Mouse (Mus musculus) stomach, postnatal 0 days (tissue): ENCODE data around the gene Sytl2. TPM values are rescaled to one million over a fixed set of nuclear protein-coding genes. Genes with fewer than 3 reads are reported as not detected.

Experiments used
- ATAC-seq: fragments of 200-750 bp; cut with Nextera tagmentation; 2 replicates; pipeline ENCODE4 v1.8.0; 2017; ENCODE audit not compliant: low FRiP score, low TSS enrichment
- DNase-seq: peaks from one replicate; pipeline ENCODE4 v3.0.0-alpha.2; 2016; ENCODE audit warnings: low spot score
- H3K27ac ChIP-seq: fragments of 300-500 bp; sonication (generic); replicated peaks from 2 replicates; pipeline ENCODE4 v1.5.1; 2014; ENCODE audit warnings: mild to moderate bottlenecking, control low read depth
- H3K27me3 ChIP-seq: fragments of 300-500 bp; sonication (generic); 2 replicates; pipeline ENCODE4 v1.6.1; 2014; ENCODE audit warnings: low read length; ENCODE audit not compliant: control insufficient read depth, insufficient read depth
- H3K36me3 ChIP-seq: fragments of 300-500 bp; sonication (generic); 2 replicates; pipeline ENCODE4 v1.6.1; 2014; ENCODE audit warnings: low read length, mixed read lengths; ENCODE audit not compliant: control insufficient read depth, insufficient read depth
- H3K4me1 ChIP-seq: fragments of 300-500 bp; sonication (generic); replicated peaks from 2 replicates; pipeline ENCODE4 v1.6.1; 2014; ENCODE audit warnings: antibody characterized with exemption; ENCODE audit not compliant: control insufficient read depth, insufficient read depth
- H3K4me2 ChIP-seq: fragments of 300-500 bp; sonication (generic); replicated peaks from 2 replicates; pipeline ENCODE4 v1.6.1; 2014; ENCODE audit warnings: low read depth, mild to moderate bottlenecking, control low read depth, moderate library complexity
- H3K4me3 ChIP-seq: fragments of 300-500 bp; sonication (generic); 2 replicates; pipeline ENCODE4 v1.5.1; 2014; ENCODE audit warnings: low read depth, low read length, control low read depth
- H3K9ac ChIP-seq: fragments of 300-500 bp; sonication (generic); 2 replicates; pipeline ENCODE4 v1.6.1; 2014; ENCODE audit warnings: mild to moderate bottlenecking, low read length, control low read depth, mixed read lengths
- H3K9me3 ChIP-seq: fragments of 300-500 bp; sonication (generic); 2 replicates; pipeline ENCODE4 v1.6.1; 2016; ENCODE audit warnings: low read length; ENCODE audit not compliant: control insufficient read depth
- CTCF ChIP-seq: IDR thresholded peaks from 2 replicates; pipeline ENCODE4 v1.5.1; 2016; ENCODE audit warnings: antibody characterized with exemption, low read depth, mild to moderate bottlenecking, moderate library complexity
- EP300 ChIP-seq: optimal IDR thresholded peaks from 2 replicates; pipeline ENCODE3; 2016; ENCODE audit warnings: antibody characterized with exemption
- WGBS: fragments of 180-500 bp; shearing (Covaris S2); extraction: QIAGEN DNeasy Blood & Tissue Kit; methylation state at CpG from one replicate; pipeline ENCODE4 v1.1.7; 2014; 5-methylcytosine and 5-hydroxymethylcytosine counted together
- polyA plus RNA-seq: library from polyadenylated mRNA; unstranded; fragments of >200 nt; fragmentation: Nextera tagmentation; extraction: Ambion mirVana; gene quantifications from 2 replicates; pipeline ENCODE4 v1.2.1, GENCODE M21; 2015

The Sytl2 gene
- polyA plus RNA-seq, 1 experiment from 2014 or later, result 32.3 TPM

DNA sequence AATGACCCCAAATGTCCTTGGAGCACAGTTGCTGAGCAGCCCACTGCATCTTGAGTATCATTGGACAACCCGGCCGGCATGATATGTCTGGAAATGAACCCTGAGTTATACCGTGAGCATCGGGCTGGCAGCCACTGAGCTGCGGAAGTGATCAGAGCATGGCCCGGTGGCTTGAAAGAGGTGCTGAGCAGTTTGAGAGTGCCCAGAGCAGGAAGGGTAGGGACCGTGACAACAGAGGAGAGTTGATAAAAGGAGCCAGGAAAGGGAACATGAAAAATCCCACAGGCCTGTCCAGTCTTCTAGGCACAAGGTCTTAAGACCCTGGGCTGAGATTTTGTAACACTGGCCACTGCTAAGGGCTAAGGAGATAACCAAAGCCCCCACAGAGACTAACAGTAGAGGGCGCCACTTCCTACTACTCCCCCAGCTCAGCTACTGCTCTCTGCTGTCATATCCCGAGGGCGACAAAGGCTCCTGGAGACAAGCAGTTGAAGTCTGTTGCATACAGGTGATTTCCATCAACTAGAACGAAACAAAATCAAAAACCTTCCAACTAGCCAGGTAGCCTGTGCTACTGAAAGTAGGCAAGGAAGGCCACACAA lies 21.7 kb upstream of the Sytl2 start:
- H3K27me3 ChIP-seq, result no peaks in the 10 kb centered on the region
- H3K9me3 ChIP-seq, result no peaks in the 10 kb centered on the region
- WGBS, result 71% methylated on average over 11 of the region's 11 CpGs
- H3K9ac ChIP-seq, result no peak overlapping the region
- H3K4me1 ChIP-seq, result peaks cover 3% of the 10 kb centered on the region; the same call in 1 of the 2 replicates
- no peak overlapping the region for H3K27ac ChIP-seq
- no peak overlapping the region for H3K4me3 ChIP-seq
- TF ChIP-seq CTCF (peak; percentile 73), EP300 (no peak)
- ATAC-seq, result no peak
- no peaks in the 10 kb centered on the region for H3K36me3 ChIP-seq
- no peak overlapping the region for H3K4me2 ChIP-seq
- DNase-seq, result peak; percentile 61

DNA sequence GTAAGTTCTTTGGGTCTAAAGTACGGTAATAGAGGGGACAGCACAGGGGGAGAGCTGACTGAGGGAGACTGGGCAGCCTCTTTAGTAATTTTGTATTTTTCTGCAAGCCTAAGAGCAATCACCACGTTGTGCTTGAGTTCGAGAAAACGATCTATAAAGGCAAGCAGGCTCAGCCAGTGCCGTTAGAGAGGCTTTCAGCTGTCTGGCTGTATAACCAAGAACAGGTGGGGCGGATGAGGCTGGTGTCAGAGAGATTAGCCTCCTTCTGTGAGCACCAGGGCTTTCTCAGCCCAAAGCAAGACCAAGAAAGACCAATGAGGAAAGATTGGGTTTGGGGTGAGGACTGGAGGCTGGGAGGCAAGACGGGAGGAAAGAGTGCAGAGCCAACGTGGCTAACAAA lies 21.2 kb upstream of the Sytl2 start:
- Histone ChIP-seq H3K9me3 (no peaks in the 10 kb centered on the region), H3K4me3 (no peak overlapping the region), H3K4me1 (peaks cover 3% of the 10 kb centered on the region; the same call in 1 of the 2 replicates), H3K27ac (no peak overlapping the region), H3K36me3 (no peaks in the 10 kb centered on the region), H3K9ac (no peak overlapping the region), H3K4me2 (no peak overlapping the region), H3K27me3 (no peaks in the 10 kb centered on the region)
- TF ChIP-seq CTCF (no peak), EP300 (no peak)
- no peak for ATAC-seq
- no peak for DNase-seq
- 49% methylated on average over 8 of the region's 8 CpGs for WGBS

DNA sequence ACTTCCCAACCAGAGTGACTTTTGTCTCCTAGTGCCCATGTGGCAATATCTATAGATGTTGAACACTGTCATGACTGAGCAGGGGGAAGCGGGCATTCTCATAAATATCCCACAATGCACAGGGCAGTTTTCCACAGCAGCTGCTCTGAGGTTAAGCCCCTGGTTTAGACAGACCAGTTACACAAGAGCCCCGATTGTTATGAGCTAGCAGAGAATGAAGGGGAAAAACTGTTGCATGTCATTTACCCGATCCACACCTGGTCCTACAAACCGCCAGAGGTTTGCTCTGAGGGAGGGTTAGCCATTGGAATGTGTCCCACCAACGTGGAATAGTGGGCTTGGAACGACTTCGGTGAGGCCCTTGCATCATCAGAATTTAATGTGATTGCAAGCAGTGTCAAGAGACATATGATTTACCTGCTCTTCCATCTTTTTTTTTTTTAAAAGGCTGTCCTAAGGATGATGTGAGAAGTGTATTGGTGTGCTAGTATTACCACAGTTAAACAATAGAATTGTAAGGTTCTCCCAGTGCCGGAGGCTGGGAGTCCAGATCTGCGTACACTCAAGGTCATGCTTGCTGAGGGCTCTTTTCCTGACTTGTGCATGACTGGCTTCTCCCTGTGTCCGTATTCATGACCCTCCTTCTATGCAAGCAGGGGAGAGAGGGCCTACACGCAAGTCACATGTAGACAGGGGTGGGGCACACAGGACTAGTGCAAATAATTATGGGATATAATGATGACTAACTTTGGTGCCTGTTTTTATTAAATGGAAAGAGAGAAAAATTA lies 20.1 kb upstream of the Sytl2 start:
- ATAC-seq, result peak; percentile 65
- WGBS, result 57% methylated on average over 11 of the region's 11 CpGs

GRCm38 (mm10) chr7:90282786-90283185 lies 19.3 kb upstream of the Sytl2 start:
- Histone ChIP-seq H3K4me3 (no peak overlapping the region), H3K27ac (no peak overlapping the region), H3K36me3 (no peaks in the 10 kb centered on the region), H3K9me3 (no peaks in the 10 kb centered on the region), H3K4me1 (peaks cover 3% of the 10 kb centered on the region; the same call in 1 of the 2 replicates), H3K9ac (no peak overlapping the region), H3K27me3 (no peaks in the 10 kb centered on the region), H3K4me2 (no peak overlapping the region)
- DNase-seq, result no peak
- 95% methylated on average over 1 of the region's 1 CpGs for WGBS
- no peak for ATAC-seq
- TF ChIP-seq CTCF (no peak), EP300 (no peak)

More for the DNA sequence above, 20.1 kb upstream of the Sytl2 start:
- H3K27me3 ChIP-seq, result no peaks in the 10 kb centered on the region
- no peak overlapping the region for H3K9ac ChIP-seq
- no peaks in the 10 kb centered on the region for H3K9me3 ChIP-seq
- no peak overlapping the region for H3K4me3 ChIP-seq
- TF ChIP-seq EP300 (no peak), CTCF (no peak)
- no peak overlapping the region for H3K27ac ChIP-seq
- H3K4me1 ChIP-seq, result peaks cover 3% of the 10 kb centered on the region; the same call in 1 of the 2 replicates
- no peak overlapping the region for H3K4me2 ChIP-seq
- no peaks in the 10 kb centered on the region for H3K36me3 ChIP-seq
- peak; percentile 30 for DNase-seq

- Histone ChIP-seq H3K27ac (peak overlapping the region; percentile 36), H3K4me2 (peak overlapping the region; percentile 31), H3K9me3 (no peaks in the 10 kb centered on the region), H3K27me3 (no peaks in the 10 kb centered on the region), H3K4me1 (peaks cover 3% of the 10 kb centered on the region; the same call in 1 of the 2 replicates), H3K4me3 (no peak overlapping the region), H3K36me3 (no peaks in the 10 kb centered on the region), H3K9ac (0 out of 2 replicates have a peak overlapping the region, but pooled peaks have one; percentile 35)
- ATAC-seq (peak; percentile 88), DNase-seq (peak; percentile 41)
- WGBS, result 25% methylated on average over 7 of the region's 7 CpGs
- TF ChIP-seq CTCF, result no peak
- no peak for TF ChIP-seq EP300
Observed at GRCm38 (mm10) chr7:90284793-90285192, 17.3 kb upstream of the Sytl2 start.

GRCm38 (mm10) chr7:90291885-90292284 lies 10.2 kb upstream of the Sytl2 start:
- Histone ChIP-seq H3K27ac (no peak overlapping the region), H3K4me3 (no peak overlapping the region), H3K27me3 (no peaks in the 10 kb centered on the region), H3K36me3 (no peaks in the 10 kb centered on the region), H3K9me3 (no peaks in the 10 kb centered on the region), H3K4me2 (no peak overlapping the region), H3K4me1 (no peaks in the 10 kb centered on the region), H3K9ac (no peak overlapping the region)
- DNase-seq (no peak), ATAC-seq (no peak)
- 75% methylated on average over 6 of the region's 6 CpGs for WGBS
- TF ChIP-seq CTCF (no peak), EP300 (no peak)
